Mouse (Mus musculus) mouse trophoblast stem cell (cell line): ENCODE results near the gene Msl3l2.

Source experiments
- in situ Hi-C, 2 experiments: fragments of 300-500 bp; cut with MseI, MboI; formaldehyde crosslinking; loops; 2 replicates in 1 of 2; 3 replicates in 1 of 2; pipeline ENCODE4 v1.15.1; 2025

Gene Msl3l2

DNA sequence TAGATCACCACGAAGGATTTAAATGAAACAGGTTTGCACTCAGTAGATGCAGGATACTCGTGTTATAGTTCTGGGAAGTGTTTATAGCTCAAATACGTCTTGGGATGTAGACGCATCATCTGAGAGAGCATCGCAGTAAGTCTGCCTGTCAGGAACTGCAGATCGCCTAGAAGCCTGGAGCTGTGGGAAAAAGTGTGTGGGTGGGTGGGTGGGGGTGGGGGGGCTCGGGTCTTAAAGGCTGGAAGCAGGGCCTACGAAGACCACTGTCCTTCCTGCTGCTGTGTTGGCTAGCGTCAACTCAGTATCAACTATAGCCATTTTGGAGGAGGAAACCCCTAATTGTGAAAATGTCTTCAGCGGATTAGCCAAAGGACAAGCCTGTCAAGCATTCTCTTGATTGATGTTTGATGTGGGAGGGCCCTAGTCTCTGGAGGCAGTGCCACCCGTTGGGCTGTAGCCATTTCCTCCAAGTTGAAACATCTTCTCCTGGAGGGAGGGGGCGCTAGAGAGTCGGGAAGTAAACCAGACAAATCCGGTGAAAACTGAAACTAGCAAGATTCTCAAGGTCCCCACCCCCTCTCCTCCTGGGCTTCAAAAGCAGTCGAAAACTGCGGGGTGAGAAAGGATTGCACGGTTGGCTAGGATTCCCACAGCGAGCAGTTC lies at the start of gene Msl3l2:
Msl3l2 (plus strand) TSS at position 585 of the 663 bp plus-strand sequence.
- in situ Hi-C loops = loop anchor here (25.0 kb wide), 1 partner anchor 231 kb away; no protein-coding TSS in a partner anchor

DNA sequence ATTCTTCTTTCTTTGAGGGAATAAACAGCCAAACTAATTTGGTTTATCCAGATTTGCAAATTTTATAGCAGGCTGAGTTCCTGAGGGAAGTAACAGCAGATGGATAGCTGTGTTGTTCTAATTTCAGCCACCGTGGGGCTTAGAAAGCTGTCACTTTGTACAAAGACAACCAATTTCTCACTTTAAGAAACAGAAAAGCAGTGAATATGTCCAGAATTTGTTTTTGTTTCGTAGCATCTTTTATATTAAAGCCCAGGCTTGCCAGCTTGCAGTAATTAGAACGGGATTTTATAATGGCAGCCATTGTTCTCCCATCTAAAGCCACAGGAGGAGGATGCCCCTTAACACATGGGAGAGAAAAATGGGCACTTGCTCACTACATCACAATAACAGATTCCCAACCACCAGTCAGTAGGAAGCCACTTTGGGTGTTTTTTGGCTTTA lies 47.7 kb upstream of the Msl3l2 start:
- in situ Hi-C loops = no loop called here

DNA sequence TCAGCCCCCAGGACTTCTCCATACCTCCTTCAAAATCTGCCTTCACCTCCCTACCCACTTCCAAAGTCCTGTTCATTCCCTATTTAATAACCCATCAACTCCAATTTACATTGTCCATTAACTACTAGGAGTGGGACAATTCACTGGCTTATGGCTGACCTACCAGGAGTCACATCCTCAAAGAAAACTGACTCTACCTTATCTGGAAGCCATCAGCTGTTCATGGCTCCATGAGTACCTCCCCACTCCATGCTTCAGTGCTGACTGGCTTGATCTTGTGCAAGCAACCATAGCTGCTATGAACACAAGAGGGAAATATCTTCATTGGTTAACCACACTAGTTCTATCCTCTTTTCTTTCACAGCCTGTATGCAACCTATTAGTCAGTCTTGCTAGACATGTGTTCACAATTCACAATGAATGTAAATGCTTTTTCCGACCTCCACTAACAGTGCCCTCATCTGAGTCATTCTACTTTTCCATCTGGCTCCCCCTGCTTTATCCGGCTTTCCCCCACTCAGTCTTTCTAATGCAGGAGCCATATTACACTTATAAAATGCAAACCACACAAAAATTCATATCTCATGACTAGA lies 45.4 kb upstream of the Msl3l2 start:
- in situ Hi-C loops = no loop called here

DNA sequence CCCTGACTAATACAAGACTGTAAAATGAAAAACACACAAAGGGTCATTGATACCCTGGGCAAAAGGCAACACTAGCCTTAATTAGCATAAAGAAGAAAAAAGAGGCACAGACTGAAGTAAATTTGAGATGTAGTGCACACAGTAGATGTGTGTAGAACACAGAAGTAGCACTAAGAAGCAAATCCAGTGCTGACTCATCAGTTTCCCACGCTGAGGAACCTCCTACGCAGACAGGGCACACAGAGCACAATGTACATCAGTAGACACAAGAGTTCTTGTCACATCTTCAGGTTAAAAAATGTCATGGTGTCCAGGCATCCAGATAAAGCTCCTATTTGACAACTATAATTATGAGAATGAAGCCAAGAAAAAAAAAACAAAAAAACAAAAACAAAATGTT lies 44.0 kb upstream of the Msl3l2 start:
- in situ Hi-C loops = no loop called here

DNA sequence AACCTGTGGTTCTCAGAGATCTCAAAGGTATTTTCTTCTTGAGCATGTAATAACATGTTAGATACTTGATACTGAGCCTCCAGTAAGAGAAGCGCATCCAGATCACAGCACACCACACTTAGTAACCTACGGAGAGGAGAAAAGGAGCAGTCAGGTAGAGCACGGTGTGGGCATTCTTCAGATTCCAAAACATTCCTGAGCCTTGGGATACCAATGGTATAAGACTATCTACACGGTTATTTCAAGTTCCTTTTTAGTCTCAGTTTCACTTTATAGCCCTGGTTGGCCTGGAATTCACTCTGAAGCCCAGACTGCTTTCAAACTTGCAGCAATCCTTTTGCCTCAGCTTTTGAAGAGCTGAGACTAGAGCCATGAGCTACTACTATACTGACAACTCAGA lies 17.0 kb upstream of the Msl3l2 start:
- in situ Hi-C loops = no loop called here

DNA sequence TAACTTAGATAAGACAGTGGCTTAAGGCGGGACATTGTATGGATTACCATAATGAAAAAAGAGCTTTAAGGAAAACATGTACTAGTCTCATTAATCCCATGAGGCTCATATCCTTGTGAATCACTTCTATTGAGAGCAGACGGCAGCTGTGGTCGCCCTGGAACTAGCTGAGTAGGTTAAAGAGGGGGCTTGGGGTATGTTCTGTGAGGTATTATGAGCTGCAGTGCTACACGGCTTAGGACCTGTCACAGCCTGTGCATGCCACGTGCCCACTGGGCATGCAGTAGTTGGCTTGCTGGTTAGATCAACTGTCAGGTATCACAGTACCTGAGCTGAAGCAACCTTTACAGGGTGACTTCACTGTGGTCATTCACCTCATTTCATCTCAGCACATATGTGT lies 12.1 kb upstream of the Msl3l2 start:
- in situ Hi-C loops = no loop called here

DNA sequence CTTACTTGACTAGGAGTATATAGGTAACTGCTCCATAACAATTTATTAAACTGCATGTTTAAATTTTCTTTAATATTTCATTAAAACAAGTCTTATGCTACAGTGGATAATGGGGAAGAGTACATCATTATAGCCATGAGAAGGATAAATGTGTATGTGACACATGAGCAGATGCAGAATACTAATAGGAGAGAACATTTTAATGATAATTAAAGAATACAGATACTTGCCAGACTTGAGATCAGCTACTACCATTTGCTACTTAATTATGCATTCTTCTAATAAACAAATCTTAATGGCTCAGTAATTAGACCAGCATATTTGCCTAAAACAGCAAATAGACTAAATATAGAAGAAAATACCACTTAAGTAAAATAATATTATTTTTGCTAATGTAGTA lies 10.0 kb upstream of the Msl3l2 start:
- in situ Hi-C loops = no loop called here

DNA sequence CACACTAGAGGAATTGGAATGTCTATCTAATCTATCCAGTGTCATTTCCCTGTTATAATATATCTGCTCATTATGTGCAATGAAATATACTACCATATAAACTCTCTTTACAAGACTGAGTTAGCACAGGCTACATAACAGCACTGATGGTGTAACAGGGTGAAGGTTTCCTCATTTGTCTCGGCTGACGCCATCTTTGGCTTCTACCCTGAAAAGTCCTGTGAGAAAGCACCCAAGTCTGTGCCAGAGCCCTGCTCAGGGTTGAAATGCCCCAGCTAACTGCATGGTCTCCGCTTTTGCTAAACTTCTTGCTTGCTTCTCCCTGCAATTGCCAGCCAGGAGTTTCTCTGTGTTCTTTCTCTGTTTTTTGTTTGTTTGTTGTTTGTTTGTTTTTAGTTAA lies 7.6 kb upstream of the Msl3l2 start:
- in situ Hi-C loops = no loop called here

DNA sequence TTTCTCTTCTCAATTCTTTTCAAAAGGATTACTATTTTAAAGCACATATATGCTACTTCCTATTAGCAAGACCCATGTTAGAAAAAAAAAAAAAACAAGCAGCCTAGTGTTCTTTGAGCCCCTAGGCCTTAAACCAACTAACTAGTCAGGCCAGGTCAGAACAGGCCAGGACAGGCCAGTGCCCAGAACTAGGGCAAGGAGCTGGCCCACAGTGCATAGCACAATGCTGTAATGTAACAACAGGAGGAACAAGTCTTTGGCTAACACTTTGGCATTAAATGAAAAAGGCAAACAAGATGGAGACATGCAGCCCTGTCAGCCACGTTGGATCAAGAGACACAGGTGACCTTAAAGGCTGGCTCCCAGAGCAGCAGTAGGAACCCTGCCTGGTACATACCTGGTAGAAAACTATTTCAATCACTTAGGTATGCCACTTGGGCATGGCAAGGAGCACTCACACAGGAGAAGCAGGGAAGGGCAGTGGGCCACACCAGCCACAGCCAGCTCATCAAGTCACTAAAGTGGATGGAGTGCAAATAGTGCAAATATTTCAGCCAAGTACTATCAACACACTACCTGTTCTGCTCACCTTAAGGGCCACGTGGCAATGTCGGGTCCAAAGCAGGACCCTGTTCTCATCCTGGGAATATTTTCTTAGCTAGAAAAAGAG lies 6.9 kb upstream of the Msl3l2 start:
- in situ Hi-C loops = loop anchor here (25.0 kb wide), 1 partner anchor 238 kb away; no protein-coding TSS in a partner anchor

DNA sequence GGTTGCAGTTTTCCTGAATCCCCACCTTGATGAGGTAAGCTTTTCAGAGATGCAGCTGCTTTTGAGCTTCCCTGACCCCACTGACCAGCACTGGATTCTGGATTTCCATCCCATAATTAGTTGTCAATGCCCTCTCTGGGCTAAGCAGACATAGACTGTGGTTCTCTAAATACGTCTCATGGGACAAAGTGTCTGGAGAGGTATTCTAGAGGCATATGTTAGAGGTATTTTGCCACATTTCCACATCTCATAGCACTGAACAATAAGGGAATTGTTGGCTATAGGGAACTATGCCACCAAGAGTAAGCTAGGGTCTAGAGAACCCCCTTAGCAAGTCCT lies 248 bp downstream of the Msl3l2 start:
- in situ Hi-C loops = loop anchor here (25.0 kb wide), 1 partner anchor 230 kb away; no protein-coding TSS in a partner anchor

DNA sequence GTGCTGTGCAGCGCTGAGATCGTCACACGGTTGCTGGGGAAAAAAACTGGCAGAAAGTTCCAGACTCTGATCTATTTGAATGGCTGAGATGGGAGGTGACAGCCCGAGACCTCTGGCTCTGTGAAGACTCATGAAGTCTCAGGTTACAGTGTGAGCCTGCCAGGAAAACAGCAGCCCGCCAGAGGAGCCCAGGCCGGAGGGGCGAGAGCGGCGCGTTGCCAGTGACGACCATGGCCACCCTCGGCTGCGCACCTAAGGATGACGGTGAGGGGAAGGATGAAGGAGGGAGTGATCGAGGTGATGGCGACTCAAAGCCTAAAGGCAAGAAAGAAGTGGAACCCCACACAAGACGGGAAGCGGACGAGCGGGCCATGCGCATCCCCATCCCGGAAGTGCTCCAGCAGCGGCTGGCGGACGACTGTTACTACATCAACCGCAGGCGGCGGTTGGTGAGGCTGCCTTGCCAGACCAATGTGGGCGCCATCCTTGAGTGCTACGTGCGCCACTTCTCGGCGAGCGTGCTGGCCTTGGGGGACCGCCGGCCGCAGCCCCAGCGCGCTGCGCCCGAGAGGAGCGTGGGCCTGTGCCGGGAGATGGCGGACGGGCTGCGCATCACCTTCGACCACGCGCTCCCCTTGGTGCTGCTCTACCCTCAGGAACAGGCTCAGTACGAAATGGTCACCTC lies 8.4 kb downstream of the Msl3l2 start:
- in situ Hi-C loops = loop anchor here (25.0 kb wide), 1 partner anchor 222 kb away; no protein-coding TSS in a partner anchor

DNA sequence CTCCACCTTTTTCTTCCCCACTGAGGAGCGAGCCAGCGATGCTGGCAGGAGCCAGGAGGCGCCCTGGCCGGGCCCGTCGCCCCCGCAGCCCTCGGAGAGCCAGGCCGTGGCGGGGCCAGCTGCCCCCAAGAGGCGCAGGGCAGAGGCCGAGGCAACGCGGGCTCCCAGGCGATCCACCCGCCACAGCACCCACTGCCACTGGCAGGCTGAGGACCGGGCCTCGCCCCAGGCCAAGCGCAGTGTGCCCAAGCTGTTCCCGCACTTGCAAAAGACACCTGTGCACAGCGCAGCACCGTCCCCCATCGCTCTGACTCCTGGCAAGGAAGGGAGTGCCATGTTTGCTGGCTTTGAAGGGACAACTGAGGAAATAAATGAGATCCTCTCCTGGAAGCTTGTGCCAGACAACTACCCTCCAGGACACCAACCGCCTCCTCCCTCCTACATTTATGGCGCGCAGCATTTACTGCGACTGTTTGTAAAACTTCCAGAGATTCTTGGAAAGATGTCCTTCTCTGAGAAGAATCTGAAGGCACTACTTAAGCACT lies 9.0 kb downstream of the Msl3l2 start:
- in situ Hi-C loops = loop anchor here (25.0 kb wide), 1 partner anchor 222 kb away; no protein-coding TSS in a partner anchor

DNA sequence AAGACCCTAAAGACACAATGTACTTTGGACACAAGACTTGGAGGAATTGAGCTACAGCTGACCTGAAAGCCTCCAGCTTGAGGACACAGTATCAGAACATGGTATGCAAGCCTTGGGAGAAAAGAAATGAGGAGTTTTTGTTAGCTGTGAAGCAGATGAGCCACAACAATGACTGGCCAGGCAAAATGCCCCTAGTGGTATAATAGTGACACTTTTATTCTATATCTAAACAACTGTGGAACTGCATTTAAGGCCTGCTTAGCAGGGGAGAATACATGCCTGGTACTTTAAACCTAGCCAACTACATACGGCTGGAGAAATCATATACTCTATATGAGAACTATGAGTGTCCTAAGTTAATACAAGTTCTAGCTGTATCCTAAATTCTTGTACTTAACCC lies 20.3 kb downstream of the Msl3l2 start:
- in situ Hi-C loops = no loop called here

DNA sequence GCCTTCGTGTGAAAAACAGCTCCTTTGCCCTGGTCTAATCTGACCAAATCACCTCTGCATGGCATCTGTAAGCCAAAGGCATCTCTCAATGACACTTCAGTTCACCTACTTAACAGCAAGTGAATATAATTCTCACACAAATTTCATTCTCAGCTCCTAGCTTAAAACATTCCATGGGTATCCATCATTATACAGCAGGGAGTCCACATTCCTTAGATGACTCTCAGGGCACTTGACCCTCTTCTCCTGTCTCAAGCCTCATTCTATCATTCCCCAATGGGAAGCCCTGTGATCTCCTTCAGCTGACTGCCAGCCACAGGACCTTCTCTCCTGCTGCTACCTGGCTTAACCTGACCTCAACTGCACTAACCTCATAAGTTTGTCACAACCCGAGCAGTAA lies 22.9 kb downstream of the Msl3l2 start:
- in situ Hi-C loops = no loop called here

DNA sequence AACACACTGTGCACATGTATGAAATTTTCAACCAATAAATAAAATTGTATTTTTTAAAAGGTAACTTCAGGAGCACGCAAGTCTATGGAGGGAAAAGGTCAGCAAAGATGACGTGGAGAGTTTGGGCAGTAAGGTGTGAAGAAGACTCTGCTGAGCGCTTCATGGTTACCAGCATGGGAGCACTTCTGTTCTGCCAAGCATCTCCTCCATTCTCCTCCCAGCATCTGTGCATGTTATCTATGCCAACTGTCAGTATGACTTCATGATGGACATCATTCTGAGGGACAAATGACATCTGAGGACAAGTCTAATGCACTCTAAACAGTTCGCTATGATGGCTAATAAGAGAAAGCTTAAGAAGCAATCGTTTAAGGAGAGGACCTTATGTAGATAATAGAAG lies 30.5 kb downstream of the Msl3l2 start:
- in situ Hi-C loops = no loop called here

DNA sequence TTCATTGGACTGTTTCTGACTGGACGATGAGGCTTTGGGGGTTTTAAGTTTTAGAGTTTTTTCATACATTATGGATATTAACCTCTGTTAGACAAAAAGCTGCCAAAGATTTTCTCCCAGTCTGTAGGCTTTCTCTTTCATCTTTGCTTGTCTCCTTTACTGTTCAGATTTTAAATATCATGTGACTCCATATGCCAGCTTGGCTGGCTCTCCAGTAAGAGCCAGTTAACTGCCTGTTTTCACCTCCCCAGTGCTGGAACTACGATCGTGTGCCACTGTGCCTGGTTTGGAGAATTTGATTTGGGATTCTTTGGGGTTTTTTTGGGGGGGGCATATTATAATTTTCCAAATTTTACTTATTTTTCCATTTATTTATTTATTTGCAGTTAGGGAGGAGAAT lies 42.2 kb downstream of the Msl3l2 start:
- in situ Hi-C loops = no loop called here

DNA sequence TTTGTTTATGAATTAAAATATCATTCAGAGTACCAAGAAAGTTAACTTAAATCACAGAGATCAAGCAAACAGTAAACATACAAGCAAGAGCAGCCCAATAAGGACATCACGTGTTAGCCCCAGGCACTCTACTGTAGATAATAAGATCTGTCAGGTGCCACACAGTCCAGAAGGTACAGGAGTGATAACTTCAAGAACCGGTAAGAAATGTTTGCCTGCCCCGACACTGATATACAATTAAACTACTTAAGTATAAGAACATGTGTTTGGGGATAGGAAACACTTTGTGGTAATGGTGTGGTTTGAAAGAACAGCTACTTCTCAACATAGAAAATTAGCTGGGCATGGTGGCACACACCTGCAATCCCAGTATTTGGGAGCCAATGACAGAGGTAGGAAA lies 50.2 kb downstream of the Msl3l2 start:
- in situ Hi-C loops = no loop called here

DNA sequence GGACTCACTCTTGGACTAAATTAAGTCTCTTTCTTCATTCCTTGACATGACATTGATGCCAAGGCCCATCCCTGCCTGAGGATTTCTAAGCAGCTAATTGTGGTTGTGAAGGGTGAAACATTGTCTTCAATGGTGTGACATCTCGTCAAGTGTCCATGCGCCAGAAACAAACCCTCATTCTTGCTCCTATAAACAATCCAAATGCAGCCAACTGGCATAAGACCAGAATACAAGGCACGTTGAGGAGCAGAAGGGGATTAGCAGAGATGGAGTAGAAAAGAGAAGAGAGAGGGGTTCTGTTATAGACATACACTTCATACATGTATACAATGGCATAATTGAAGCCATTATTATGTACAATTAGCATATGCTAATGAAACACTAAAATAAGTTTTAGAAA lies 51.5 kb downstream of the Msl3l2 start:
- in situ Hi-C loops = no loop called here

DNA sequence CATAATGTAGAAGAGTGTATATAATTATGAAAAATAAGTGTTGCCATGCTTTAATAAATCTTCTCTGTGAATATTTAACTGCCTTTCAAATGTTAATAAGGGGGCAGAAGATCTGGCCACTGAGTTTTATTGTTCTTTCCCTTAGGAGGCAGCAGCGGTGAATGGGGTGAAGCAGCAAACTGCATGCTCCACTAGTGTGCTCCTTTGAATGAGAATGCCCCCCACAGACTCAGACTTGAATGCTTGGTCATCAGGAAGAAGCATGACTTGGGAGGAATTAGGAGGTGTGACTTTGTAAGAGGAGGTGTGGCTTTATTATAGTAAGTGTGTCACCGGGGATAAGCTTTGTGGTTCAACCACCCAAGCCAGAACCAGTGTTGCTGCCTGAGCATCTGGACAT lies 52.0 kb downstream of the Msl3l2 start:
- in situ Hi-C loops = no loop called here

DNA sequence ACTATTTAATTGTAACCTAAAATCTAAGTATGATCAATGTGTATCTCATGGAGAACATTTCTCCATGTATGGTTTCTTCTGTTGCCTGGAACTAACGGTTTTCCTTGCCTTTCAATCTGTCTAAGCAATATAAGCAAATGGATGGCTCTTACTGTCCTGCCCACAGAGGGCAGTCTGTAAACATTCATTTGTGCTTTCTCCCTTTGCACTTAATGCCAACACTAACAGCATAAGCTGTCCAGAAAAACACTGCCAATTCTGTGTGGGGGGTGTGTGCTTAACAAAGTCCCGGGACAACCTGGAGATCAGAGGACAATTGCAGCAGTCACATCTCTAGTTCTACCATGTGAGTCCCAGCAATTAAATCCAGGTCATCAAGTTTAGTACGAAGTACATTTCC lies 57.7 kb downstream of the Msl3l2 start:
- in situ Hi-C loops = no loop called here

DNA sequence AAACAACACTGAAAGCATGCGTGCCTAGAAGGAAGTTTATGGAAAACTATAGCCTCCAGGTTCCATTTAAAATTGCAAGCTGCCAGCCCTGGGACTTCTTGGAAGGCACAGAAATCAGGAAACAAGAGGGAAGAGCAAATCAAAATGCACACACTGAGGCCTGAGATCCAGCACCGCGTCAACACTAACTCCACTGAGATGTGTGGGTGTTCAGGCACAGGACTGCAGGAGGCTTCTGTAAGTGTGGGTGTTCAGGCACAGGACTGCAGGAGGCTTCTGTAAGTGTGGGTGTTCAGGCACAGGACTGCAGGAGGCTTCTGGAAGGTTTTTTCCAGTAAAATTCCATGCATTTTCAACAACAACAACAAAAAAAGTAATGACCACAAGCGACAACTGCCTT lies 59.0 kb downstream of the Msl3l2 start:
- in situ Hi-C loops = no loop called here
